Mouse (Mus musculus) embryonic fibroblast, embryonic 13.5 days (primary cell): ENCODE data around the gene Bap1.

ENCODE experiments used
- CTCF ChIP-seq: IDR thresholded peaks from 2 replicates; pipeline ENCODE4 v1.5.1; 2011; ENCODE audit warnings: mild to moderate bottlenecking, control low read depth, low read length, moderate library complexity, borderline replicate concordance; ENCODE audit not compliant: insufficient read depth
- POLR2A ChIP-seq: IDR thresholded peaks from 2 replicates; pipeline ENCODE4 v1.6.1; 2011; ENCODE audit warnings: low read depth, mild to moderate bottlenecking, control low read depth, low read length, moderate library complexity

DNA sequence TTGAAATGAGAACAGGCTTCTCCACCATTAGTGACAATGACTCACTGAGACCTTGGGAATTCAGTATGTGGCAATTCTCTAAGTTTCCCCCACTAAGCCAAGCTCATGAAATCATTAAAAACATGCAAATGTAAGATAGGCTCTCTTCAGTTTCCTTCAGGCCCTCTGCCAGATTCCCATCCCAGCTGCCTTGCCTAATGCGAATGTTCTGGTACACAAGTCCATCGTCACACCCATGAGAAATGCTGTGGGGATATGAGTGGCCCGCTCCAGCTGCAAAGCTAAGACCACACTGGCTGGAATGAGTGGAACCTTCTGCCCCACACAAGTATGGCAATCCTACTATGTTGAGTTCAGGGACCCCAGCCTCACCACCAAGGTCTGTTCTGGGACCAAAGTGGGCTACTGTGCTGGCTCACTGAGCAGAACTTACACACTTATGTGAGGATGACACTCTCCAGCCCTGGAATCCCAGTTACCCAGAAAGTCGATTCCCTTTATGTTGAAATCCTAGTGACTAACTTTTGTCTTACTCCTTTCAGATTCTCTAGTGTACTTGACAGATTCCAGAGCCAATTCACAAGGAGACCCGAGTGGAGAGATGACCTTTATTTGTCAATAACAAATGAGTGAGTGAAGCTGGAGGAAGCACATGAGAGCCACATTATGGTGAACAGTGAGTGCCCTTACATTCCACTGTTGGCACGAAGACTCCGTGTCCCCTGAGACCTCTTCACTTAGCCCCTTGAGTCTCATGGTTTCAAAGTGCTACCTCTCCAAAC is 14.0 kb upstream of the Bap1 start:
- TF ChIP-seq CTCF (no peak), POLR2A (no peak)
